Mouse (Mus musculus): Measurements from ENCODE around the gene Alg9. TPM values are rescaled to one million over a fixed set of nuclear protein-coding genes. Genes with fewer than 3 reads are reported as not detected.
"Not testable (repeated sequence)": the region's sequence is repeated elsewhere in the genome, so short reads cannot be mapped to it uniquely, and the experiment has no call there.

Alg9 gene
- polyA plus RNA-seq, 1 experiment from 2014 or later = 53.5 TPM

DNA sequence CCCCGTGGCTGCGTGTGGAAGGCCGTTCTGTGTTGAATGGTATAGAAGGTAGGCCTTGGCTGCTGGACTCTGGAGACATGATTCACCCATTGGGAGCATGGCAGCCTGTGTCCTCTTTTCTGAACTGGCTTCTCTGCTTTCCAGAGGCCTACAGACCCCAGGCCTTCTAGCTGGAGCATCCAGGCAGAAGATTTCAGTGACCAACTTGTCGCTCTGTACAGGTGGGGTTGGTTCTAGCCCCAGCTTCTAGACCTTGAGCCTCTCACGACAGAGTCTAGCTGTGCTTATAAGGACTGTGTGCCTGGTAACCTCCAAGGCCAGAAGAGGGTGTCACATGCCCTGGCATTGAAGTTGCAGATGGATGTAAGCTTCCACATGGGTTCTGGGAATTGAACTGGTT, 56.7 kb downstream of the Alg9 start:
- peaks cover 35% of the 10 kb centered on the region for H3K36me3 ChIP-seq
- 97% methylated on average over 5 of the region's 5 CpGs for WGBS
- H3K9me3 ChIP-seq = no peaks in the 10 kb centered on the region
- no peaks in the 10 kb centered on the region for H3K27me3 ChIP-seq
- no peaks in the 10 kb centered on the region for H3K4me1 ChIP-seq (replicated peaks)
- no peak for ATAC-seq
- H3K4me3 ChIP-seq (replicated peaks) = no peak overlapping the region
- no peak overlapping the region for H3K9ac ChIP-seq (replicated peaks)
- H3K4me2 ChIP-seq (replicated peaks) = no peak overlapping the region
- no peak overlapping the region for H3K27ac ChIP-seq

DNA sequence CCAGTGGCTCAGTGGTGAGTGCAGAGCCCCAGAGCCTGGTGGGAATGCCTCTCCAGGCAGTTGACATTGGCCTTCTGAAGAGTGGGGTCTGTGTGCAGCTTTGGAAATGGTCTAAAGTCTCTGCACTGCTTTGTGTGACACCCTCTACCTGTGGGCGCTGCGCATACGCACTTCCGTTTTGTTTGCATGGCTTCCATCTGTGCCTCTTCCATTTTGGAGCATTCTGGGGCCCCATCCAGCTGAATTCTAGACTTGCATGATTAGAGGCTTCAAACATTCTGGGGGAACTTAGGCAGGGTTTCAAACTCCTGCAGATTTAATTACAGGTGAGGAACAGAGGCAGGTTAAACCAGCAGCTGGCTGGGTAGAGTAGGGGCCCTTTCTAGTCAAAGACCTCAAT, 57.3 kb downstream of the Alg9 start:
- Histone ChIP-seq H3K4me2 (replicated peaks) (no peak overlapping the region), H3K4me3 (replicated peaks) (no peak overlapping the region), H3K9me3 (no peaks in the 10 kb centered on the region), H3K36me3 (peaks cover 33% of the 10 kb centered on the region), H3K4me1 (replicated peaks) (no peaks in the 10 kb centered on the region), H3K27ac (no peak overlapping the region), H3K9ac (replicated peaks) (no peak overlapping the region), H3K27me3 (no peaks in the 10 kb centered on the region)
- ATAC-seq = no peak
- WGBS = 94% methylated on average over 4 of the region's 4 CpGs

GRCm38 (mm10) chr9:50832582-50832981, 57.8 kb downstream of the Alg9 start:
- WGBS = 87% methylated on average over 2 of the region's 2 CpGs

GRCm38 (mm10) chr9:50833786-50834185, 59.0 kb downstream of the Alg9 start:
- no peak overlapping the region for H3K27ac ChIP-seq
- no peak overlapping the region for H3K9ac ChIP-seq (replicated peaks)
- H3K4me2 ChIP-seq (replicated peaks) = no peak overlapping the region
- no peaks in the 10 kb centered on the region for H3K4me1 ChIP-seq (replicated peaks)
- H3K4me3 ChIP-seq (replicated peaks) = no peak overlapping the region
- no peaks in the 10 kb centered on the region for H3K9me3 ChIP-seq
- no peaks in the 10 kb centered on the region for H3K27me3 ChIP-seq
- ATAC-seq = no peak
- WGBS = 94% methylated on average over 8 of the region's 8 CpGs
- H3K36me3 ChIP-seq = peaks cover 27% of the 10 kb centered on the region

More at GRCm38 (mm10) chr9:50832582-50832981, 57.8 kb downstream of the Alg9 start:
- H3K9me3 ChIP-seq; H3K27me3 ChIP-seq; H3K4me1 ChIP-seq (replicated peaks); H3K4me3 ChIP-seq (replicated peaks); H3K4me2 ChIP-seq (replicated peaks); H3K27ac ChIP-seq; H3K9ac ChIP-seq (replicated peaks); ATAC-seq: not testable (repeated sequence)
- H3K36me3 ChIP-seq = peaks cover 33% of the 10 kb centered on the region

DNA sequence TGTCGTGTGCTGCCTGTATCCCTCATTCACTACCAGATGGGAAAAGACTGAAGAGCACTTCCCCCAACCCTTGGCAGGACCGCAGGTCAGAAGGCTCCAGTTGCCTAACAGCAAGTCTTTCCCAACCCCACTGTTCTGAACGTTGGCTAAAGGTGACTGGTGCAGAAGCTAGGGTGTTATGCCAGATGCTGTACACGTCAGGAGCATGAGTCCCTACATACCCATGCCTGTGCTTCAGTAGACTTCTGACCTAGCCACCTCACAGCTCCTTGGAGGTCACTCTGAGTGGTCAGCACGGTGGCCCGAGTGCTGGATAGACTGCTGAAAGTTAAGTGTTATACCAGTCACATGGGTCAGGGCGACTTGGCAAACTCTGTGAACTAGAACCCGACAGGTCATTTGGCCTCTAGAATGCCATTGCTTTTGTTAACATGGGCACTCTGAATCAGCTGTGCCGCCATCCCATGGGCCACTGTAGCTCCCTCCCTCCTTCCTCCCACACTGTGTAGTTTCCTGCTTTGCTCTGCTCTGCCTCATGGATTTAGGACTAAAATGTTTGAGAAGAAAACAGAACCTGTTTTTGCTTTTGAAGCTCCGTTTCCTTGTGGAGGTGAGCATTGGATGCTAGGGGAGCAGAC, 60.4 kb downstream of the Alg9 start:
- no peaks in the 10 kb centered on the region for H3K27me3 ChIP-seq
- no peak for ATAC-seq
- H3K9me3 ChIP-seq = no peaks in the 10 kb centered on the region
- no peak overlapping the region for H3K4me3 ChIP-seq (replicated peaks)
- H3K4me1 ChIP-seq (replicated peaks) = no peaks in the 10 kb centered on the region
- H3K27ac ChIP-seq = no peak overlapping the region
- no peak overlapping the region for H3K4me2 ChIP-seq (replicated peaks)
- H3K9ac ChIP-seq (replicated peaks) = no peak overlapping the region
- WGBS = 93% methylated on average over 10 of the region's 10 CpGs
- H3K36me3 ChIP-seq = peaks cover 27% of the 10 kb centered on the region

- no peaks in the 10 kb centered on the region for H3K9me3 ChIP-seq
- H3K4me3 ChIP-seq (replicated peaks) = no peak overlapping the region
- H3K4me2 ChIP-seq (replicated peaks) = no peak overlapping the region
- H3K27ac ChIP-seq = no peak overlapping the region
- no peak overlapping the region for H3K9ac ChIP-seq (replicated peaks)
- H3K27me3 ChIP-seq = no peaks in the 10 kb centered on the region
- WGBS = 85% methylated on average over 4 of the region's 4 CpGs
- no peaks in the 10 kb centered on the region for H3K4me1 ChIP-seq (replicated peaks)
- no peak for ATAC-seq
- H3K36me3 ChIP-seq = peaks cover 24% of the 10 kb centered on the region
These were observed 61.3 kb downstream of the Alg9 start for GRCm38 (mm10) chr9:50836097-50836496.

- no peak overlapping the region for H3K4me3 ChIP-seq (replicated peaks)
- no peak overlapping the region for H3K27ac ChIP-seq
- ATAC-seq = no peak
- no peak overlapping the region for H3K4me2 ChIP-seq (replicated peaks)
- no peaks in the 10 kb centered on the region for H3K4me1 ChIP-seq (replicated peaks)
- WGBS = 90% methylated on average over 13 of the region's 13 CpGs
- peaks cover 25% of the 10 kb centered on the region for H3K36me3 ChIP-seq
- no peak overlapping the region for H3K9ac ChIP-seq (replicated peaks)
- no peaks in the 10 kb centered on the region for H3K9me3 ChIP-seq
- H3K27me3 ChIP-seq = no peaks in the 10 kb centered on the region
These were observed 66.4 kb downstream of the Alg9 start for GRCm38 (mm10) chr9:50841079-50841789.

DNA sequence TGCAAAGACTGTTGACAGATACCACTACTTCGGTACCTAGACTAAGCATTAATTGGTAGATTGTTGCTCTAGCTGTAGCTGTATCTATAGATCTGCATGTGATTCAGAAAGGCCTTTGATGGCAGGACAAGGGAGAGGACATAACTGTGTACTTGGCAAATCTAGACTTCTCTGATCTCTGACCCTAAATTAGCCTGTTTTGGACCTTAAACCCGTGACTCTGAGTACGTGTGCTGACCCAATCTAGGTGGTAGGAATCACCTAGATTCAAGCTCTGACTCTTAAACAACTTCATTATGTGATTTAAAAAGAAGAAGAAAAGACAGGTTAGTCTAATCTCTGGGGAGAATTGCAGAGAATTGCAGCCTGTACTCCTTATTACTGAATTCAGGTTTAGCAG, 70.3 kb downstream of the Alg9 start, which contains the start of gene Ppp2r1b:
Gene Ppp2r1b, plus strand, starts transcription at position 221 of the 400 bp plus-strand sequence.
- Histone ChIP-seq H3K4me2 (replicated peaks) (no peak within 1 kb of the TSS), H3K9ac (replicated peaks) (no peak within 1 kb of the TSS), H3K4me1 (replicated peaks) (no peaks in the 10 kb centered on the region), H3K9me3 (no peaks in the 10 kb centered on the region), H3K27ac (no peak within 1 kb of the TSS), H3K36me3 (peaks cover 20% of the 10 kb centered on the region), H3K27me3 (no peaks in the 10 kb centered on the region), H3K4me3 (replicated peaks) (no peak within 1 kb of the TSS)
- no peak for ATAC-seq
- 94% methylated on average over 3 of the region's 3 CpGs for WGBS

GRCm38 (mm10) chr9:50845547-50845946, 70.7 kb downstream of the Alg9 start:
- no peak for ATAC-seq
- no peak overlapping the region for H3K4me2 ChIP-seq (replicated peaks)
- no peak overlapping the region for H3K9ac ChIP-seq (replicated peaks)
- H3K27ac ChIP-seq = no peak overlapping the region
- H3K36me3 ChIP-seq = peaks cover 20% of the 10 kb centered on the region
- no peaks in the 10 kb centered on the region for H3K9me3 ChIP-seq
- no peak overlapping the region for H3K4me3 ChIP-seq (replicated peaks)
- H3K27me3 ChIP-seq = no peaks in the 10 kb centered on the region
- WGBS = 70% methylated on average over 9 of the region's 9 CpGs
- peaks cover 4% of the 10 kb centered on the region for H3K4me1 ChIP-seq (replicated peaks)

DNA sequence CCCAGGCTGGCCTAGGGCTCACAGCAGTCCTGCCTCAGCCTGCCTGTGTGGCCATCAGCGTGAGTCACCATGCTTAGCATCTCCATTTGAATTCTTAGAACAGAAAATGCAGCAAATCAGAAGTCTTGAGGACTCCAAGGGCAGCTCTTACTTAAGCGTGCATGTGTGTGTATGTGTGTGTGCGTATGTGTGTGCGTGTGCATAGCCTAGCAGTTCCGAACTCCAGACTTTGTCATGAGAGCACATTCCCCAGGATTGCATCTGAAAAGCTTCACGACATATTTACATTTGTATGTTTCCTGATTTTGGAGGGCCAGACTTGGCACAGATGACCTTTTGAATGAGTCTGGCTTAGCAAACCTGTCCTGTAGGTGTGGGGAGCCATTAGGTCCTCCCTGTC, 72.3 kb downstream of the Alg9 start:
- Histone ChIP-seq H3K9ac (replicated peaks) (no peak overlapping the region), H3K4me3 (replicated peaks) (no peak overlapping the region), H3K27ac (no peak overlapping the region), H3K27me3 (no peaks in the 10 kb centered on the region), H3K4me2 (replicated peaks) (no peak overlapping the region), H3K9me3 (no peaks in the 10 kb centered on the region), H3K4me1 (replicated peaks) (peaks cover 8% of the 10 kb centered on the region), H3K36me3 (peaks cover 20% of the 10 kb centered on the region)
- WGBS = 87% methylated on average over 6 of the region's 6 CpGs
- ATAC-seq = no peak

DNA sequence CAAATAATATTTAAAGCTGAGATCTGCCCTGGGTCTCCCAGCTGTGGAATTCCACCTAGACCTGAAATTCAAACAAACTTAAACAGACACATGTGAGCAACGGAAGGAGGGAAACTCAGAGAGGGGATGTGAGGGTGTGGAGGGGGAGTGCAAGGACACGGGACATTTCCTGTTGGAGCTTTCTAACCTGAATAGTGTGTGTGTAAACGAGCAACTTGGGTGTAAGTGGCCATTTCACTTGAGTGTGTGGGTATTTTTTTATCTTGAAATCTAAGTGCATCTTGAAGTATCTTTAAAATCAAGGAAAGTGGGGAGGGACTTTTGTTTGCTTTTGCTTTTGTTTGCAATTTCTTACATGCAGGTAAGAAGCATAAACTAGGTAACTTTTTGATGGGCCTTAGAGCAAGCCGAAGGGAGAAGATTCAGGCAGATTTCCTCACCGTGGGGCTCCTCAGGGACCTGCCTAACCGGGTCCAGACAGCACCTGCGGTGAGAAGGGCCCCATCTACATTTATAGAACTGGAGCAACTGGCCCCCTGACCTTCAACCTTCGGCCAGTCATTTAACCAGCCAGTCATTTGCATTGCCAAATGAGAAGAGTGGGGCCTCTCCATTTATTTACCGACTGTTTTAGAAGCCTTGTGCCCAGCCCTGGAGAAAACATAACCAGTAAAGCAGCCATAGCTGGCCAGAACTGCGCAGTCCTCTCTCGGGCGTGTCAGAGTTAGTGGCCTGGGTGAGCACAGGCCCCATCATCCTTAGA, 73.0 kb downstream of the Alg9 start:
- Histone ChIP-seq H3K36me3 (peaks cover 17% of the 10 kb centered on the region), H3K27me3 (no peaks in the 10 kb centered on the region), H3K4me1 (replicated peaks) (peaks cover 8% of the 10 kb centered on the region), H3K27ac (no peak overlapping the region), H3K4me3 (replicated peaks) (no peak overlapping the region), H3K9ac (replicated peaks) (no peak overlapping the region), H3K4me2 (replicated peaks) (no peak overlapping the region), H3K9me3 (no peaks in the 10 kb centered on the region)
- 78% methylated on average over 12 of the region's 12 CpGs for WGBS
- no peak for ATAC-seq

- Histone ChIP-seq H3K9ac (replicated peaks) (no peak overlapping the region), H3K4me3 (replicated peaks) (no peak overlapping the region), H3K27me3 (no peaks in the 10 kb centered on the region), H3K27ac (no peak overlapping the region), H3K9me3 (no peaks in the 10 kb centered on the region), H3K36me3 (peaks cover 9% of the 10 kb centered on the region), H3K4me2 (replicated peaks) (no peak overlapping the region), H3K4me1 (replicated peaks) (peaks cover 15% of the 10 kb centered on the region)
- WGBS = 52% methylated on average over 5 of the region's 5 CpGs
- peak; percentile 28; the same call in 1 of the 2 replicates for ATAC-seq
These were observed 74.0 kb downstream of the Alg9 start for GRCm38 (mm10) chr9:50848821-50849220.

All from midbrain, embryonic 13.5 days (tissue).